Mouse (Mus musculus) thymus, postnatal 0 days (tissue): ENCODE measurements around the gene Mpg. TPM values are rescaled to one million over a fixed set of nuclear protein-coding genes. Genes with fewer than 3 reads are reported as not detected.

Experiments used
- DNase-seq: peaks from one replicate; pipeline ENCODE4 v3.0.0-alpha.2; 2015; ENCODE audit warnings: low spot score
- polyA plus RNA-seq: library from polyadenylated mRNA; unstranded; fragments of >200 nt; fragmentation: Nextera tagmentation; extraction: Ambion mirVana; gene quantifications from 2 replicates; pipeline ENCODE4 v1.2.1, GENCODE M21; 2015

Mpg gene
- polyA plus RNA-seq, 1 experiment from 2014 or later, result 36.0 TPM

DNA sequence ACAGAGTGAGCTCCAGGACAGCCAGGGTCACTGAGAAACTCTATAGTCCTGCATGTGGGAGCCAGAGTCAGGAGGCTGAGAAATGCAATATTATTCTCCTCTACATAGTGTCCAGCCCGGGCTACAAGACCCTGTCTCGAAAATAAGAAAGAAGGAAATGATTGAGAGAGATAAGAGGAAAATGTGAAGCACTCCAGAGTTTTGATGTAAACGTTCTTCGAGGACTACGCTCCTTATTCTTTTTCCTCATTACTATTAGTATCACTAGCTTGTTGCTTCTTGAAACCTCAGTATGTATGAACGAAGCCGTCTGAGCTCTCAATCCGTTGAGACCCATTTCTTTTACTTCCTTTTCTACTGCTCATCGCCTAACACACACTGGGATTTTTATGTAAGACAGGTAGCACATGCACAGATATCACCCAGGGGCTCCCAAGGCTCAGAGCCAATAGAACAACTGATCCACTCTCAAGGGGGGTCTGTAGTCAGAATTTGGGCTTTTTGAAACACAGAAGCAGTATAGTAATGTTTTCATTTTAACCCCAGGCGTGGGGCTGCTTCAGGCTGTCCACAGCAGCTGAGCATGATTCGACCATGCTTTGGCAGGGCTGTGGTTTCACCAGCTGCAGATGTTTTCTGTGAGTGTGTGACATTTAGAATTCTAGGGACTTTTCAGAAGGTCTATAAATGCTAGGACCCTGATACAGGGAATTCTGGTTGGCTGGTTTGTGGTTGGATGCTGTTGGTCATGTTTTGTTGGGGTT lies 24.2 kb upstream of the Mpg start:
- no peak for DNase-seq

DNA sequence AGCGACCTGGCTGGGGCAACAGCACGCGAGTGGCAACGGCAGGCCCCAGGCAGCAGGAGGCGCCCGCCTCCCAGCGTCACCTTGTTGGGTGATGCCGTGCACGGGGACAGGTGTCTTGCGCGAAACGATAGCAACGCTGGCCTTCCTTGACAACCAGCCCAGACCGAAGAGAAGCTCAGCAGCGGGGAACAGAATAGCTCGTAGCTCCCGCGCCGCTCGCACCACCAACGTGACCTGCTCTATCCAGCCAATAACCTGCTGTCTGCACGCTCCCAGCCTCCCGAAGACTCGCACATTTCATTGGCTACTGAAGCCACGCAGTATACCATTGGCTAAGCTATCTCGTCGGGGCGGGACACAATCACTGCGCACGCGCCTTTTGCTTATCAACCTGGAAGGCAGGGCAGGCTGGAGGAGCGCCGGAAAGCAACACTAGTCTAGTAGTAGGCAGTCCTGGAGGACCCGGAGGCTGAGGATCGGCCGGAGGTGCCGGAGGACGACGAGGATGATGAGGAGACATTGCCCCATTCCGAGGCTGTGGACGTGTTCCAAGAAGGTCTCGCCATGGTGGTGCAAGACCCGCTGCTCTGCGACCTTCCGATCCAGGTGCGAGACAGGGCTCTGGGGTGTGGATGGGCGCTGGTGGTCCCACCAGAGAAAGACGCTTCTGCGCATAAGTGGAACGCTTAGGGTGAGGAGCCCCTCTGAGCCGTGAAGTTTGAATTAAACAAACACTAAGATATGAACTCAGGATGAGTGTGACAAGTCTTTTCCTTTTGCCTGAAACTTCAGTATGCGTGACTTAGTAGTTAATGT lies 21.0 kb upstream of the Mpg start, which contains the start of gene Snrnp25:
Gene Snrnp25, plus strand, starts transcription at position 358 of the 816 bp plus-strand sequence.
- DNase-seq, result peak; percentile 99

DNA sequence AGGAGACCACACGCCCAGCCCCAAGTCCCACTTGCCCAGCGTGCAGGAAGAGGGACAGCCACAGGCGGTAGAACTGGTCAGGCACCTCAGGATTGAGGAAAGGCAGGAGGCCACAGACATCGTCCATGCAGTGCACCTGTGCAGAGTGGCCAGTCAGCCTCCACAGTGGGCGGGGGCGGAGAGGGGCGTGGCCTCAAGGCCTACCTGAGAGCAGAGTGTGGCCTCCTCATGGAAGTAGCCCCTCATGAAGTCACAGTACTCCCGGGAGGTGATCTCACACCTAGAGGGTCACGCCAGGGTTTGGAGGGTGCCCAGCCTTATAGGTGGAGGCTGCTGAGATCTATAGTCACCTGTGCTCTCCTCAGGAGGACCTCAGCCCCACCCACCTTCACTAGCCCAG lies 15.7 kb upstream of the Mpg start:
- DNase-seq, result no peak

DNA sequence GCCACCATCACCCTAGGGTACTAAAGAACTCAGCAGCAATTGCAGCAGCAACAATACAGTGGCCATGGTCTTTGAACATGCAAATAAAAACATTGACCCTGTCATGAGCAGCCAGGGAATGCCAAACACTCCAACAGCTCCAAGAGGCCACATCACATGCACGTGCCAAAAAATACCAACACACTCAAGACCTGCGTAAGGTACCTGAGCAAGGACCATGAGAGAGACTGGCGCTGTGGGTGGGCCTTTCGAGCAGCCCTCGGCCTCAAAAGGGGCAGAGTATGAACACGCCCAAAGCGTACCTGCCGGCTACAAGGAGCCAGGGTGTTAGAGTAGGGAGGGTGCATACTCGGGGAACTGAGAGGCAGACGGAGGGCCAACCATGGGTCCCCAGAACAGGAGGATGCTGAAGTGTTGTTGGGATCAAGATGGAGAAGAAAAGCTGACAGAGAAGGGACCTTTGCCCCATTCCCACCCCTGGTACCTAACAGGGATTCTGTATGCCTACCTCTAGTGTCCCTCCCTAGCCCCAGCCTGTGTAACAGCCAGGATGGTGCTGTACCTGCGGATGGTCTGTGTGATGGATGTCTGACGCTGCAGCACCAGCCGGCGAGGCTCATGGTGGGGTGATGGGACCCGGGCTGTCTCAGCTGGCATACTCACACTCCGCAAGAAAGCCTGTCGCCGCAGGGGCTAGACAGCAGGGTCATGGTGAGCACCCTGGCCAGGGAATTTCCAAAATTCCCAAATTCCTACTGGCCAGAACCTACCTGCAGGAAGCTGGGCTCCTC lies 10.7 kb upstream of the Mpg start:
- no peak for DNase-seq

DNA sequence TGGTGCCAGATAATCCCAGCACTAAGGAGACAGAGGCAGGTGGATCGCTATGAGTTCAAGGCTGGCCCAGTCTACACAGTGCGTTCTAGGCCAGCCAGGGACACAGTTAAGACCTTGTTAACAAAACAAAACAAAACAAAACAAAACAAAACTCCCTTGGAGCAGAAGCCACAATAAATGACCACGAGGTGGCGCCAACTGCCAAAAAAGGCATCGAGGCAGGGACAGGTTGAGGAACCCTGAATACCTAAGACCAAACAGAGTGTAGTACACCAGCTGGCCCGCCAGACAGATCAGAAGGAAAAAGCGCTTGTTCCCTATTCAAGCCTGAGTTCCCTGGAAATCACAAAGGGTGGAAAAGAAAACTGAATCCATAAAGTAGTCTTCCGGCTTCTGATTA lies 9.5 kb upstream of the Mpg start:
- peak; percentile 83 for DNase-seq

DNA sequence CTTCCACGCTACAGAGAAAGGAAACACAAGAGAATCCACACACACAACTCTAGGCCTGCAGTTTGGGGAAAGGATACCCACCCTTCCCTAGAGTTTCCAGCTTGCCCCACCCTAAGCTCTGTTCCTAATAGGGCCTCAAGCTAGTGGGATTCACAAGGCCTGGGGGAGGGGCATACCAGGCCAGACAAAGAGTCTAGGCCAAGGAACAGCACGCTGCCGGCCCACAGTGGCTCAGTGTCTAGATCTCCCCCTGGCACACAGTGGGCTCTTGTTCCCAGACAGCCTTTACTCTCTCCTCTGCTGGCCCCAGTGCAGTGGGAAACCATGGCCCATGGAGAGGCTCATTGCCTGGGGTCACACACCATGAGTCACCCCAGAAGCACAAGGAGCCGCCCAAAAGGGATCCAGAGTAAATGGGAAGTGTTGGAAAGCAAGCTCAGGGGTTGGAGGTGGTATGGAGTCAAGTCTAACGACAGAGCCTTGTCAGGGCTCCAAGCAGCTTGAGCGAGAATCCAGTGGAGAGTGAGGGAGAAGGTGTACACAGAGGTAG lies 7.7 kb upstream of the Mpg start:
- no peak for DNase-seq

DNA sequence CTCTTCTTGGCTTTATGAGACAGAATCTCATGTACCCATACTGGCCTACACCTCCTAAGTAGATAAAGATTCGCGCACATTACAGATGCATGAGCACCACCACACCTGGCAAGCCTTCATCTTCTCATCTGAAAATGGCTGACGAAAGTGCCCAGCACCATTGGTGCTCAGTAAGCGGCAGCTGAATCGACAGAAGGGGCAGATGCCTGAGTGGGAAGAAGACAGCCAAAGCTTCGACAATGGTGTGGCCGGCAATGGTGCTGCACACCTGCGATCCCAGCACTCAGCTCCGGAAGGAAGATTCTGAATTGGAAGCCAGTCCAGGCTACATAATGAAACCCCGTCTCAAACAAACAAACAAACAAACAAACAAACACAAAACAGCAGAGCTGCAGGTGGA lies 7.0 kb upstream of the Mpg start:
- DNase-seq, result no peak

DNA sequence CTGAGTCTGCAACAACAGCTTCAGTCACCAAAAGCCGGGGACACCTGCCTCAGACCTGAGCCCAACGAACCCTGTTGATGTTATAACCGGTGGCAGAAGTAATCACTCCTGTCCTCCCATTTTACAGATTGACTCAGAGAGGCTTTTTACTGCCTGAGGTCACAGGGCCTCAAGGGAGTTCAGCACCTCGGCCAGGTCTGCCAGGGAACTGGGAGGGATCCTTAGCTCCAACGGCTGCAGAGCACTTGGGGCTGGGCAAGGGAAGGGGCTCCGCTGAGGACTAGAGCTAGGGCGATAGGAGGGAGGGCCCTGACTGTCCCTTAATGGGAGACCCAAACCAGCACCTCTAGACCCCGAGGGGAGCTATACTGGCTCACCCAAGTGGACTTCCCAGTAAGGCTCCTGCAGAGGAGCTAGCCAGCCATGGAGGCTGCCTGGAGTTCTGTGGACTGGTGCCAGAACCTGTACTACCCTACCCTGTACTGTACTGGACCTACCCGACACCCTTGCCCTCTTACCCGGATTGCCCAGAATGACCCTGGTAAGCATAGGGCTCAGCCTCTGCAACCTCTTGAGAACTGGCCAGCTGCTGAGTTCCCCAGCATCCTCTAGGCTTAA lies 5.6 kb upstream of the Mpg start:
- no peak for DNase-seq

DNA sequence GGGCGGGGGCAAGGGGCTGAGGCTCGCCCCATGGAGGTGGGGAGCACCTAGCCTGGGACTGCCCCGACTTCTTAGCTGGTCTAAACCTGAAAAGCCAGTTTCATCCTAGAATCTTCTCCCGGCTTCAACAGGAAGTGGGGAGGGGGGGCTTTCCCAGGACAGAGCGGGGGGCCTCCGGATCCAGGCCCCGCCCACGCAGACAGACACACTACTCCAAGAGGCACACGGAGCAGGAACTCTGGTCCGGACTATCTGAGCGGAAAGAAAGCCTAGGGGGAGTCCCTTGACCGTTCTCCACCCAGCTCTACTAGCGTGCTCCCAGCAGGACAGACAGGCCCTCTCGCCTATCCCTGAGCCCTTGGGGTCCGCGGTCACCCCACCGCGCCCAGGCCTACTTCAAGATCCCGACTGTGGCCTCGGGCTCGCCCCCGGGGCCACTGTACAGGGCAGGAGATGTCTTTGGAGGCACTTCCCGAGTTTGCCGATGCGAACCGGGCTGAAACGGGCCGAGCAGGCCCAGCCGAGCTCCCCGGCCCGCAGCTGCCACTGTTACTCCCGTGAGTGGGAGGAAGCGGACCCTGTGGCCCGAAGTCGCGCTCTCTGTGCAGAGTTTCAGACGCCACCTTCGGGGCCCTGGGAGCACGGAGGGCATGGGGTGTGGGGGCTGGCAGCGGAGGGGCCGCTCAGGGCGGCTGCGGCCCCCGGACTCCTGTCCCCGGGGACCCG lies 4.9 kb upstream of the Mpg start:
- no peak for DNase-seq

DNA sequence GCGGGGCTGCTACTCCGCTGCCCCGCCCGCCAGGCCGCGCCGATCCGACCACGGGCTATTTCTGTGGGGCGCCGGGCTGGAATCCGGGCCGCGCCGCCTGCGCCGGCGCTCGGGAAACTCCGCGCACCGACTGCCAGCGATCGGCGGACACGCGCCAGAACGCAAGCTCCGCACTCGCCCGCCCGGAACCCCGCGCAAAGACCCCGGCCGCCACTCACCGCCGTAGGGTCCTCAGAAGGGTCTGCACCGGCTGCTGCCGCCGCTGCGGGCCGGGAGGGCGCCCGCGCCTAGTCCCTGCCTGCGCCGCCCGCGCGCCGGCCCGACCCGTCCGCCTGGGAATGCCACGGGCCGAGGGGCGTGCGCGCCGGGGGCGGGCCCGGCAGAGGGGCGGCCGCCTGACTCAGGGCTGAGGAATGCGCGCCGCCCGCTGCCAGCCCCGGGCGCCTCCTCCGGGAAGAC lies 4.3 kb upstream of the Mpg start, which contains the start of gene Rhbdf1:
Gene Rhbdf1, minus strand, starts transcription at position 350 of the 459 bp plus-strand sequence.
- no peak for DNase-seq

DNA sequence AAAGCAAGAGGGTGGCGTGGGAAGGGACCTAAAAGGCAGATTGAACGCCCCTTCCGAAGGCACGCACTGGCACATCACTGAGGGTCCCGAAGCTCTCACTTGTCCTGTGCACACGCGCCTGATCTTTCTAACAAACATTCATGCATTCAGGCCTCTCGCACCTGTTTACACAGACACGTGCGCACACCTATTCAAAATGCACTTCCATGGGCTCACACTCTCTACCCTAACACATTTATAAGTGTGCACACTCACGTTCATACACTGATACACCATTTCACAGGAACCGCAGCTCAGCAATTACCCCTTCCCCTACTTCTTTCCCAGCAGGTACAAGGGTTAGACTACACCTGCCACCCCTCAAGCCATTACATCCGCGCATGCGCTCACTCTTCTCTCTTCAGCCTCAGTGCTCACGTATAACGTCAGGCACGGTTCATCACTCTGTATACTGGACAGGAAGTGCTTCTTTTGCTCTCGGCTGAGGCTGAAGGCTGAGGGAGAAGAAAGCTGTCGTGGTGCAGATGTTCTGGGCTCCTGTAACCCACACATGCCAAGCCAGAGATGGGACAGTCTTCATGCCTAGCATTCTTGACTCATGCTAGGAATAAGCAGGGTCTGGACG lies 3.6 kb upstream of the Mpg start:
- no peak for DNase-seq

DNA sequence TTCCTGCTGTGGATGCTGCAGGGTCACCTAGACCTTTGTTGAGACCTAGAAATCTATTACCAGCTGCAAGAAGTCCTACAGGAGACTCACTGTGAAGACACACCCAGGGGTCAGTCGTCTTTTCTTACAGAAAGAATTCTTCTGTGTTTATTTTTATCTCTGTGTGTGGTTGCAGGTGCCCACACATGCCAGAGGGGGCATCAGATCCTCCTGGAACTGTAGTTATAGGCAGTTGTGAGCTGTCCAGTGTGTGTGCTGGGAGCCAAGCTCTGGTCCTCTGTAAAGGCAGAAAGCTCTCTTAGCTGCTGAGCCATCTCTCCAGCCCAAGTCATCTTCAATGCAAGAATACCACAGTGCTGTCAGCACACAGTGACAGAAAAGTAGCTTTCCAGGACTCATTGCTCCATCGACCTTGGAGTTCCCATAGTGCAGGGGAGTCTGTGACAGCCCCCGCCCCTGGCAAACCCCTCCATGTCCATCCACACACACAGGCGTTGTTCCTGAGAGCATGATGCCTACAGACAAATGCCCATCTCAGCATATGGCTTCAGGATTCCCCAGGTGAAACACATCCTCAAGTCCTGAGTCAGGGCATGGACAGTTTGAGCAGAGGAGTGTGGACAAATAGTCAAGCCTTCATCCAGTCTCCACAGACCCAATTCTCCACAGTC lies 2.9 kb upstream of the Mpg start:
- no peak for DNase-seq

DNA sequence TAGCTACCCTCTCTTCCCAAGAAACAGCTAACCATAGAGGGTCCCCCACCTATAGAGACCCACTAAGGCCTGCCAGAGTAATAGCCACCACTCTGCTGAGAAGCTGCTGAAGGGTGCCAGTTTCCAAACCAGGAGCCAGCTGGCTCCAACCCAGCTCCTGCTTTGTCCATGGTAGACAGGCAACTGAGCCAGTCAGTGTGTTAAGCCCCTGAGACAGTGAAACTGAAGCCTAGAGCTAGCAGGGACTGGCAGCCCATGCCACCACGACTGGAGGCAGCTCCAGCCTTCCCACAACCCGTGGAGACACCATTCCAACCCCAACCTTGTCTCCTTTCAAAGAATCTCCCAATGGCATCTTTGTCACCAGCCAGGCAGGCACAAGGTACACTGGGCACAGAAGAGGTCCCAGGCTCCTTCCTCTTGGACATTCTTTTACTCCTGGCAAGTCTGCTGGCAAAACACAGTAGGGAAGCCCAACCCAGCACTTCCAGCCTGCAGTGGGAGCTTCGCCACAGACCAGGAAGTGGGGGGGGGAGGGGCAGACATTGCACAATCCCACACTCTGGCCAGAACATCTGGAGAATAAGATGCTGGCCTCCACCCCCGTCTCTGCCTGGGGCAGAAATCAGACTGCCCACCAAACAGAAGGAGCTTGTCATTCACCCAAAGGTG lies 1.7 kb upstream of the Mpg start:
- no peak for DNase-seq

DNA sequence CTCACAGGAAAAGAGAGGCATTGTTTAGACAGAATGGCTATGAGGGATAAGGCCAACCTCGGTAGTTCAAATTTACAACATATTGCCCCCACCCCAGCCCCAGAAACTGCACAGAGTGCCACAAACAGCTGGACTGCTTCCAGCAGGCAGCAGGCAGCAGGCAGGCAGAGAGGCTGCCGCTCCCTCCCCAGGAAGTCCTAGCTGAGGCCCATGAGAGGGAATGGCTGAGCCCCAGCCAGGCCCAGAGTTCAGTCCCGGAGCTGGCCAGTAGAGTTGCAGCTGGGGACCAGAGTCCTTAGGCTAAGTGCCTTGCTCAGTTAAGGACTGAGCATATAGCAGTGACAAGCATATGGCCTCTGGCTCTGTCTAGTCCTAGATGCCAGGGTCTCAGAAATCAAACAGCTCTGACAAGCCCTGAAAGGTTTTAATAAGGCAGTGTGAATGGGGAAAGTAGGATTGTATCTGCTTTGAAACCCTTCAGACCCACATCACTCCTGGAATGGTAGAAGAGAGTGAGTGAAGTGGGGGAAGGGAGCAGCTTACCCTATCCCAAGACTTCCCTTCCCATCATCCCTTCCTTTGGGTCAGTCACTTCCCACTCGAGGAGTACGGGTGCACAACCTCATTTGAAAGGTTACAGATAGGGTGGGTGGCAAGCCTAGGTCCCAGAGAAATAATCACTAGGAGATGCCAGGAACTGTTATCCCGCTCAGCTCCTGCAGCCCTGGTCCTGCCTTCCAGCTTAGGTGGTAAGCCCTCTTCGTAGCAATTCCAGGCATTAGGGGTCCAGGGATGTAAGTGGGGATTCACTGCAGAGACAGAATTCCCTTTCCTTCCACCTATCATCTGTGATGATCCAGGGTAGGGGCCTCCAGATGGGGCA lies 842 bp upstream of the Mpg start:
- DNase-seq, result no peak

DNA sequence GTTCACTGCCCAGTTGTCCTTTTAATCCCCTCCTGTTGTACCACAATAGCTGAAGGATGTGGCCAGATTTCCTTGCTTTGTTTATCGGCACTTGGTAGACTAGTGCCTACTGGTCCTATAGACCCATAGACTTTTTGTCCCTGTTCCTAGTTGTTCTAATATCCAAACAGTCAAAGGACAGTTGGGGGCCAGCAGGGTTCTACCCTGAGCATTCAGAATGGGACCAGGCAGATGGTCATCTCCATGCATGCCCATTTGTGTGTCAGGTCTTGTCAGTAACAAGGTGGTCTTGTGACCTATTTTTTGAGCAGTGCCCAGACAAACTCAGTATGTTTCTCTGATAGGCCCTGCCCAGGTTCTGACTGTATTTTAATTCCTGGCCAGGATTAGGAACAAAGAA lies 736 bp downstream of the Mpg start:
- DNase-seq, result no peak

DNA sequence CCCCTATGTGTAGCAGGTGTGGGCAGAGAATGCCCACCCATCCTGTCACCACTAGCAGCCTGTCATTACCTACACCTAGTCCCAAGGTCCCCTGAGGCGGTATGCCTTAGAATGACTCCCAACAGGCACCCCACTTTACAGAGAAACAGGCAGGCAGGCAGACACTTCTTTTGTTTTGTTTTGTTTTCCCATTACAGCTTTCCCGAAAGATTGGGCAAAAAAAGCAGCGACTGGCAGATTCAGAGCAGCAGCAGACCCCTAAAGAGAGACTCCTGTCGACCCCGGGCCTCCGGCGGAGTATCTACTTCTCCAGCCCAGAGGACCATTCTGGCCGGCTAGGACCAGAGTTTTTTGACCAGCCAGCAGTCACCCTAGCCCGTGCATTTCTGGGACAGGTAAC lies 1.2 kb downstream of the Mpg start:
- DNase-seq, result no peak

DNA sequence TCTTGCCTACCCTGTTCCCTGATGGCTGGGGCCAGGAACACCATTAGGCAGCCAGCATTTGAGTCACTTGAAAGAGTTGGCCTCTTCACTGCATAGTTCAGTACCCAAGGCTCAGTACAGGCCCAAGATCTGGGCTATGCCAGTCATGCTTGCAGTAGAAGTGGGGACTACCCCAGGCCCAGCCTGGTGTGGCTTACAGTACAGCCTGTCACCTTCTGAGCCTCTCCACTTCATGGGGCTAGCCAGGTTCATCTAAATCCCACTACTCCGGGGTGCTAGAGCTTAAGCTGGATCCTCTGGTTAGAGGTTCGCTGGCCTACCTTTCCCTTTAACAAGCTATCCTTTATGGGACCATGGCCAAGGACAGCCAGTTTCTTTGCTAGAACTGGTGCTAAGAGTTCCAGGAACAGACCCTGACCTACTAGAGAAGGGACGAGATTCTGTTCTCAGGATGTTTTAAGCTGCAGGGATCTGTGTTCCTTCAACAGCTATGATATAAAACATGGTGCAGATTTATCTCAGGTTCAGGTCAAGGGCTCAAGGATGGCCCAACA lies 2.1 kb downstream of the Mpg start:
- no peak for DNase-seq
